Mouse (Mus musculus): Measurements from ENCODE around the gene Gpr55. TPM values are rescaled to one million over a fixed set of nuclear protein-coding genes. Genes with fewer than 3 reads are reported as not detected.

Gpr55 gene
- polyA plus RNA-seq, 1 experiment from 2014 or later: 0.10 TPM

DNA sequence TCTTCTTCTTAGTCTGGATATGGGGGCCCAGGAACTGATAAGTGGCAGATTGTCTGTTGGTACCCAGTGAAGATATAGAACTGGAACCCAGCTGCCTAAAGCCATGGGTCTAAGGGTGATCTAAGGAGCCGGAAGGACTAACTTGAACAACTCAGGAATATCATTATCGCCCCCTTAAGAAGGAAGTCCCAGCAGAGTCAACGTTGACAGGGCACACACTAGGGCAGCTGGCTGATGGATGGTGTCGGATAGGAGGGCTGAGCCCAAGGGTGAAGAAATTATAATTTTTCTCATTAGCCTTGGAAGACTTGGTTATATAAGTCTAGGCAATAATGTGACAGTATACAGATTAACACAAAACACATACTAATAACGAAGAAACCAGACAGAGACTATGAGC lies 64.7 kb downstream of the Gpr55 start:
- Histone ChIP-seq H3K27me3 (replicated peaks; ENCODE audit: control insufficient read depth, insufficient read depth, low read length) (no peaks in the 10 kb centered on the region), H3K27ac (ENCODE audit: low read length) (no peak overlapping the region), H3K36me3 (ENCODE audit: control insufficient read depth, insufficient read depth, low read length) (no peaks in the 10 kb centered on the region), H3K9ac (ENCODE audit: low read depth, low read length) (peak overlapping the region; percentile 85; the same call in 1 of the 2 replicates), H3K9me3 (ENCODE audit: control insufficient read depth, low read length) (no peaks in the 10 kb centered on the region), H3K4me3 (ENCODE audit: low read length) (peak overlapping the region; percentile 86), H3K4me2 (ENCODE audit: low read depth, low read length) (peak overlapping the region; percentile 90), H3K4me1 (ENCODE audit: control insufficient read depth, insufficient read depth, low read length) (peaks cover 54% of the 10 kb centered on the region)
- no peak for ATAC-seq
- WGBS: 71% methylated on average over 5 of the region's 5 CpGs

DNA sequence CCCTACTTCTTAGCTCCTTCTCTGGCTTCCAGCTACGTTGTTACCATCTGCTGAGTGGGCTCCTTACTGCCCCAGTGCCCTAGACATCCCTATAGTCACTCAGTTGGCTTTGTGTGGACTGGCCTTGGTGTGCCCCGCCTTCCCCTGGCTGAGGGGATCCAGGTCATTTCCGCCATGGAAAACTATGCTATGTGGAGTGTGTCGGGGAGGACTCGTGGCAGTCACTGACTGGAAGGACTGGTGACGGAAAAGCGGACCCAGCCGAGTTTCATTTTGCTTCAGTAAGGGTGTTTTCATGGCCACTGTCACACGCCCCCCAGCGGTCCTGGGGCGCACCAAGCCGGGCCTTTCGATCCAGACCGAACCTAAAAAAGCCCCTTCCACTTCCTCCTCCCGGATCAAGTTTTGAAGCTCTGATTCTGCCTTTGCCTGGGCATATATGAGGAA lies 65.4 kb downstream of the Gpr55 start:
- Histone ChIP-seq H3K27ac (ENCODE audit: low read length) (peak overlapping the region; percentile 82), H3K9ac (ENCODE audit: low read depth, low read length) (peak overlapping the region; percentile 85), H3K36me3 (ENCODE audit: control insufficient read depth, insufficient read depth, low read length) (no peaks in the 10 kb centered on the region), H3K4me2 (ENCODE audit: low read depth, low read length) (peak overlapping the region; percentile 90), H3K4me3 (ENCODE audit: low read length) (peak overlapping the region; percentile 86), H3K27me3 (replicated peaks; ENCODE audit: control insufficient read depth, insufficient read depth, low read length) (no peaks in the 10 kb centered on the region), H3K9me3 (ENCODE audit: control insufficient read depth, low read length) (no peaks in the 10 kb centered on the region), H3K4me1 (ENCODE audit: control insufficient read depth, insufficient read depth, low read length) (peaks cover 48% of the 10 kb centered on the region)
- WGBS: 4% methylated on average over 15 of the region's 15 CpGs
- peak; percentile 64 for ATAC-seq

DNA sequence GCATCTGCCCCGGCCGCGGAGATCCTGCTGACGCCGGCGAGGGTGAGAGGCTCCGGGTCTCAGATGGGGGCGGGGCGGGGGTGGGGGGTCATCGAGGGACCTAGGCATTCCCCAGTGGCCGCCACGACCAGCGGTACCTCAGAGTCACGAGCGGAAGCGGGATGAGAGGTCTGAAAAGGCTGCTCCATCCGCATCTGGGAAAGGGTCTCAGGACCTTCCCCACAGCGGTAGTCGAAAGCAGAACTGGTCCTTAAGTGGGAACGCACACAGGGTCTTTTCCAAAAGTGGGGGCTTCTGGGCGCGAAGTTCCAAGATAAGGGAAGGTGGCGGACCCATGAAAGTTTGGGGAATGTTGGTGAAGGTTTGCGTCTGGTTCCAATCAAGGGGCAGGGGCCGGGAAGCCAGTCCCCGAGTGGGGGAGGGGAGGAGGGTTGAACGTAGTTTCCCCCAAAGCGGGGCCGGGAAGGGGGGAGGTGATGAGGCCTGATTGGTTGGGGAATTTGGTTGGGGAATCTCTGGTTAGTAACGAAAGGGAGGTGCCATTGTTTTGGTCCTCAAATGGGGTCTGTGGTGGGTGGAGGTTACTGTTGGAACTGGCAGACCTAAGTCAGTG lies 66.0 kb downstream of the Gpr55 start:
- WGBS: 2% methylated on average over 30 of the region's 30 CpGs
- Histone ChIP-seq H3K27me3 (replicated peaks; ENCODE audit: control insufficient read depth, insufficient read depth, low read length) (no peaks in the 10 kb centered on the region), H3K36me3 (ENCODE audit: control insufficient read depth, insufficient read depth, low read length) (no peaks in the 10 kb centered on the region), H3K27ac (ENCODE audit: low read length) (peak overlapping the region; percentile 82), H3K4me3 (ENCODE audit: low read length) (peak overlapping the region; percentile 86), H3K9me3 (ENCODE audit: control insufficient read depth, low read length) (no peaks in the 10 kb centered on the region), H3K4me2 (ENCODE audit: low read depth, low read length) (peak overlapping the region; percentile 90), H3K4me1 (ENCODE audit: control insufficient read depth, insufficient read depth, low read length) (peaks cover 42% of the 10 kb centered on the region), H3K9ac (ENCODE audit: low read depth, low read length) (peak overlapping the region; percentile 85)
- peak; percentile 63 for ATAC-seq

DNA sequence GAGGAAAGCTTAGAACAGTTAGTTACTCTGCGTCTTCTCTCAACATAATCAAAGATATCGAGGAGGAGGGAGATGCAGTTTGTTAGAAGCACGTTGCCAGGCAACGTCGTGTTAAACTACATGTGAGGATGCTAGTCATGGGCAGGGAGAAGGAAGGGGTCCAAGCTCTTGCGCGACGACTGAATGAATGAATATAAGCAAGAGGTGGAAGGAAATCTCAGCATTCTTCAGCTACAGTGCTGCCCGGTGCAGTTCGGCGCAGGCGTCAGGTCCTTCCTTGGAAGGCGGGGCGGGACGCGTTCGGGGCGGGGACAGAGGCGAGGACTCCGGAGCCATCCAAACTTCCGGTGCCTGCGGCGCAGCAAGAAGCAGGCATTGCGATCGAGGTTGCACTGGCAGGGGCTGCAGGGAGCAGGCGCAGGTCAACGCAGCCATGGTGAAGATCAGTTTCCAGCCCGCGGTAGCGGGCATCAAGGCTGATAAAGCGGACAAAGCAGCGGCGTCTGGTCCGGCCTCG lies 66.5 kb downstream of the Gpr55 start, which contains the start of gene Itm2c:
Itm2c (plus strand) TSS at position 51 of the 517 bp plus-strand sequence.
- Histone ChIP-seq H3K9me3 (ENCODE audit: control insufficient read depth, low read length) (no peaks in the 10 kb centered on the region), H3K27ac (ENCODE audit: low read length) (peak within 1 kb of the TSS; percentile 82), H3K9ac (ENCODE audit: low read depth, low read length) (peak within 1 kb of the TSS; percentile 85), H3K4me2 (ENCODE audit: low read depth, low read length) (peak within 1 kb of the TSS; percentile 90), H3K27me3 (replicated peaks; ENCODE audit: control insufficient read depth, insufficient read depth, low read length) (no peaks in the 10 kb centered on the region), H3K36me3 (ENCODE audit: control insufficient read depth, insufficient read depth, low read length) (no peaks in the 10 kb centered on the region), H3K4me1 (ENCODE audit: control insufficient read depth, insufficient read depth, low read length) (peaks cover 38% of the 10 kb centered on the region), H3K4me3 (ENCODE audit: low read length) (peak within 1 kb of the TSS; percentile 86)
- 0% methylated on average over 32 of the region's 35 CpGs for WGBS
- peak; percentile 90 for ATAC-seq

Other genes starting within 250 kb of the Gpr55 start
- gene A630001G21Rik, start 182.4 kb downstream of the Gpr55 start, polyA plus RNA-seq (2015; fragmentation: Nextera tagmentation; extraction: Ambion mirVana): 0.56 and 1.3 TPM in 2 replicates
- gene Cab39, start 167.6 kb downstream of the Gpr55 start, polyA plus RNA-seq (2015; fragmentation: Nextera tagmentation; extraction: Ambion mirVana): 14.4 and 22.9 TPM in 2 replicates
- 129 and 141 TPM in 2 replicates for gene Itm2c, start 66.7 kb downstream of the Gpr55 start, polyA plus RNA-seq (2015; fragmentation: Nextera tagmentation; extraction: Ambion mirVana)
- 0.09 and 0.22 TPM in 2 replicates for gene 4933407L21Rik, start 32.5 kb downstream of the Gpr55 start, polyA plus RNA-seq (2015; fragmentation: Nextera tagmentation; extraction: Ambion mirVana)
- not detected in 2 replicates for gene Spata3, start 55.8 kb upstream of the Gpr55 start, polyA plus RNA-seq (2015; fragmentation: Nextera tagmentation; extraction: Ambion mirVana)
- 4.3 and 4.4 TPM in 2 replicates for gene 2810459M11Rik, start 84.9 kb upstream of the Gpr55 start, polyA plus RNA-seq (2015; fragmentation: Nextera tagmentation; extraction: Ambion mirVana)
- gene Psmd1, start 103.4 kb upstream of the Gpr55 start, polyA plus RNA-seq (2015; fragmentation: Nextera tagmentation; extraction: Ambion mirVana): 135 and 144 TPM in 2 replicates
- 2.8 and 4.0 TPM in 2 replicates for gene Htr2b, start 151.0 kb upstream of the Gpr55 start, polyA plus RNA-seq (2015; fragmentation: Nextera tagmentation; extraction: Ambion mirVana)
- gene Gm21972, start 172.6 kb upstream of the Gpr55 start, polyA plus RNA-seq (2015; fragmentation: Nextera tagmentation; extraction: Ambion mirVana): not detected in 2 replicates
- gene Armc9, start 193.8 kb upstream of the Gpr55 start, polyA plus RNA-seq (2015; fragmentation: Nextera tagmentation; extraction: Ambion mirVana): 13.0 and 15.2 TPM in 2 replicates

Data from intestine, embryonic 16.5 days (tissue).